Mouse (Mus musculus) adrenal gland, adult 10 weeks (tissue): ENCODE data around the gene Ascc3. TPM values are rescaled to one million over a fixed set of nuclear protein-coding genes. Genes with fewer than 3 reads are reported as not detected.

Source experiments
- polyA plus RNA-seq: library from polyadenylated mRNA; stranded (reverse); fragments of 350-450 nt; fragmentation: Illumina TruSeq; extraction: RNeasy Lipid Tissue Mini Kit (QIAGEN cat#74804); gene quantifications from one replicate; pipeline ENCODE4 v1.2.3, GENCODE M21; 2014; ENCODE audit warnings: low read depth, low replicate concordance

Ascc3 gene
- 72.2 TPM for polyA plus RNA-seq

GRCm38 (mm10) chr10:50592355-50593293 lies at the start of gene Ascc3:
TSS of gene Ascc3 (plus strand) at chr10:50592669.

GRCm38 (mm10) chr10:50894170-50894991 lies 301.9 kb downstream of the Ascc3 start, which contains the start of gene Sim1:
TSS of gene Sim1 (plus strand) at chr10:50894754.

